Mouse (Mus musculus) embryo, embryonic 11.5 days (tissue): Measurements from ENCODE around the gene Olfr364-ps1.

Experiments
- DNase-seq: peaks from one replicate; pipeline ENCODE4 v3.0.0-alpha.2; 2012; ENCODE audit warnings: low read depth, low spot score

The Olfr364-ps1 gene

DNA sequence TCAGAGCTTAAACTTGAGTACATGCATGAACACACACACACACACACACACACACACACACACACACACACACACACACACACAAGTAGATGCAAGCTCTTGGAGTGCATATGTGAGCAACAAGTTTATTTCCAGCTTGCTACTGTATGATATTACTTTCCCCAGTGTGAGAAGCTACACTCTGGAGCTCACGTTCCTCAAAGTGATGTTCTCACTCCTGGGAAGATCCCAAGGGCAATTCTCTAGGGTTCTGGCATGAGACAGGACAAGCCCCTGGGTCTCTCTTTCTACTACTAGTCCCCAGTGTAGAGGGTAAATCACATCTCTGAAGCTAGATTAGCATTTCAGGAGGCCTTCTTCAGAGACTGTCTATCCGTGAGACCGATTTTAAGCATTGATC is at the start of gene Olfr364-ps1:
TSS of gene Olfr364-ps1 (plus strand) at position 301 of the 400 bp plus-strand sequence.
- no peak for DNase-seq

DNA sequence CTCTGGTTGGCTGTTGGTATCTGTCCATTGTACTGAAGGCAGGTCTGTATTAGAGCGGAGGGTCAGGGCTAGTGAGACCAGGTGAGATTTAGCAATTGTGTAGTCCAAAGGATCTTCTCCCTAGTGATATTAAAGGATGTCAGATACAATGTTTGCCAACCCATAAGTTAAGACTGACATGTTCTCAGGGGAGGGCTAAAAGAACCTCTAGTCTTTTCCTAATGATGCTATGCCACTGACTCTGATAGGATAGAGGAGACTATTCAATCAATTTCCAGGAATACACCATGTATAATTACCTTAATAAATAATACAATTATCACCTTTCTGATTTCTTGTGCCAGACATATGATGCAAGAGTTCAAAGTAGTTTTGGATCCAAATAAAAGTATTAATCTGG is 21.3 kb upstream of the Olfr364-ps1 start, which contains the start of gene Olfr362:
TSS of gene Olfr362 (minus strand) at position 101 of the 400 bp plus-strand sequence.
- DNase-seq = no peak

DNA sequence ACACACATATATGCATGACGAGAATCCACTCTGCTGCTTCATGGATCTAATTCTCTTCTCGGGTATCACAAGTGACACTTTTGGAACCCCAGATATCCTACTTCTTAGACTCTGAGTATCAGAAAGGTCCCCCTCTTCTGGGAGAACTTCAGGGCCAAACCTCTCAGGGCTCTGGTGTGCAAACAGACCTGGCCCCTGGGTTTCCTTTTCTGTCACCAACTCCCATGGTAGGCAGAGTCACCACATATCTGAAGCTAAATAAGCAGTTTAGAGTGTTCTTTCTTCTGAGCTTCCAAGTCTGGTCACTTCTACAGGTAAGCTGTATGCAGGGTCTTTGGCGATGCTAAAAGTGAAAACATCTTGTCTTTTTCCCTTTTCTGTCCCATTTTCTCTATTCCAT is 48.8 kb downstream of the Olfr364-ps1 start, which contains the start of gene Olfr365:
TSS of gene Olfr365 (plus strand) at position 301 of the 400 bp plus-strand sequence.
- no peak for DNase-seq
